Mouse (Mus musculus): Measurements from ENCODE around the gene Rpn1.

Rpn1 gene

GRCm38 (mm10) chr6:88084278-88085151 lies at the start of gene Rpn1:
Gene Rpn1 (plus strand): TSS chr6:88084482.
- peak; percentile 93 for DNase-seq (ENCODE audit: low spot score)

GRCm38 (mm10) chr6:88037471-88038045 lies 46.7 kb upstream of the Rpn1 start:
- no peak for DNase-seq (ENCODE audit: low spot score)

DNA sequence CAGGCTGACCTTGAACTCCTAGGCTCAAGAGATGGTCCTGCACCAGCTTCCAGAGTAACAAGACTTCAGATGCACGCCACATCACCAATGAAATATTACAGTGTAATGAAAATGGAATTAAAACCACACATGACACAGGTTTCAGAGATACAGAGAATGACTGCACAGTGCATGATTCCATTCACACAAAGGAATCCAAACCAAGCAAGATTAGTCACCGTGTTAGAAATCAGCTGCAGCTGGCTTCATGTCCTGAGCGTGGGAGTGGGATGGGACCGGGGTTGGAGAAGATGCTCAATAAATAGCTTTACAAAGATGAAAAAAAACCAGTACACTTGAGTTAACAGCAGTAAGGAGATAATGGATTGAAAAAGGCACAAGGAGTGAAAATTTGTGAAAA lies 44.9 kb upstream of the Rpn1 start:
- DNase-seq (ENCODE audit: low spot score) = no peak

DNA sequence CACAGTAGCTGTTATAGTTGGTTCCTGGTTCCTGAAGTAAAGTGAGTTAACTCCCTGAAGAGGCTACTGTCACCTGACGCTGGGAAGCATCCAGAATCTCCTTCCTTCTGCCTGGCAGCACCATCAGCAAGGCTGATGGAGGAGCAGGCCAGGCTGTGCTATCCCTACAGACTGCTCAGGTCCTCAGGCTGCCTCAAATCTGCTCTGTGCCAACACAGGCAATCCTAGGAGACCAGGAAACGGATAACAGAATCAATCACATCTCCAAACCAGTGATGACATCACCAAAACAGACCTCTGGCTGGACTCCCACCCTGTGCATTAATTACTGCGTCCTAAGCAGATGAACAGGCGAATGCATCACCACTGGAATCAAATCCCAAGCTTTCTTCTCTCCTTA lies 43.1 kb upstream of the Rpn1 start:
- DNase-seq (ENCODE audit: low spot score) = no peak

DNA sequence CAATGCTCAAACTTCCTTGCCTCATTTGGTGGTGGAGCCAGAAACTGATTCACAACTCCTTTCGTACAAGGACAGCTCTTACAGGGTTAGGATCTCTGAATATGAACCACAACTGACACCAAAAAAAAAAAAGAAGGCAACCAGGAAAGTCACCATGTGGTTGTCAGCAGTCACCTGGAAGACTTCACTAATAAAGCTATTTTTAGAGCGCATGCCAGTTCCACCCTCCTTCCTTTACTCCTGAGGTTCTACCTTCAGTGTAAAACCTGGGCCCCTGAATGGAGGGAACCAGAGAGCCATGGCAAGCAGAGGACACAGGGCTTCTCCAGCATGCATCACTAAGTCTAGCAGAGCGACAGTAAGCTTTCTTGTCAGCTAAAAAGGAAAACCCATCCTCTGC lies 41.9 kb upstream of the Rpn1 start:
- DNase-seq (ENCODE audit: low spot score) = no peak

- DNase-seq (ENCODE audit: low spot score) = no peak
These were observed 40.1 kb upstream of the Rpn1 start for GRCm38 (mm10) chr6:88044234-88044576.

DNA sequence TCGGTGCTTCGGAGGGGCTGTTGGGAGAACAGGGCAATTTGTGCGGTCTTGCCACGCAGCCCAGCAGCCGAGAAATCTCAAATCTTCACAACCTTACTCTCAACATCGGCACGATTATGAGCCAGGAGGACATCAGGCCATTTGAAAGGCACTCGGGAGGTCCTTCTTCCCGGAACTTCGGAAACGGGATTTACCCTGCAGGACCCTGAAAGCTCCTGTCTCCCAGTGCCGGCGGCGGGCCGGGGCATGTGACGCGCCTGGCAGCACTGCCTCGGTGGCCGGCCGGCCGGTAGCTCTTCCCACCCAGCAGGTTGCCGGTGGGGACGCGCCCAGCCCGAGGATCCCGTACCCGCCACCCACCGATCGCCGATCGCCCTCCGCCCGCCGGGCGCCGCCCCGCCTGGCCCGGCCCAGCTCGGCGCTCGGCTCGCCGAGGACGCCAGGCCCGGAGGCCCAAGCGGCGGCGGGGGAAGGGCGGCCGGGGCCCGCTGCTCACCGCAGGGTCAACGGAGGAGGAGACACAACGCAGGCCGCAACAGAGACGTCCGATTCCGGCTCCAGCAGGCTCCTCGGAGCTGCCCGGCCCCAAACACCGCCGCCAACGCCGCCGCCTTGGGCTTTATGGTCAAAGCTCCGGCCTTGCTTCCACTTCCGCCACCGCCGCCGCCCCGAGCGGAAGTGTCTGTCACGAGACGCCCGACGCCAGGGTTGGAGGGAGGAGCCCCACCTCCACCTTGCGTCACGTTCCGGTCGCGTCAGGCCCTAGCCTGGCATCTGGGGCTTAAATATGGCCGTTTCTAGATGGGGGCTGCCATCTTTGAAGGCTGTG lies 39.5 kb upstream of the Rpn1 start, which contains the start of gene Rab7:
Gene Rab7 (minus strand): TSS at position 694 of the 829 bp plus-strand sequence.
- DNase-seq (ENCODE audit: low spot score) = peak; percentile 95

- no peak for DNase-seq (ENCODE audit: low spot score)
These were observed 38.9 kb upstream of the Rpn1 start for GRCm38 (mm10) chr6:88045406-88045766.

DNA sequence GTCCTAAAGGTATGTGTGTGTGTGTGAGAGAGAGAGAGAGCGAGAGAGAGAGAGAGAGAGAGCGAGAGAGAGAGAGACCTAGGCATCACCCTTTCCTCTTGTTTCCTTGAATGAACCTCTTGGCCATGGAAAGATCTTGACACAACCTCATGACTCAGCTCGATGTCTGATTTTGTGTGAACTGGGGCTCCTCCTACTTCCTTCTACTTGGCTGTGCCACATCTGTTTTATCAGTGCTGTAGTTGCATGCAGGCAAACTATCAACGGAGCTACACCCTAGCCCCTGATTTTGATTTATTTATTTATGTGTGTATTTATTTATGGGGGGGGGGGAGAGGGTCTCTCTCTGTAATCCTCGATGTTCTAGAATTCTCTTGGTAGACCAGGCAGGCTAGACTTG lies 36.4 kb upstream of the Rpn1 start:
- no peak for DNase-seq (ENCODE audit: low spot score)

DNA sequence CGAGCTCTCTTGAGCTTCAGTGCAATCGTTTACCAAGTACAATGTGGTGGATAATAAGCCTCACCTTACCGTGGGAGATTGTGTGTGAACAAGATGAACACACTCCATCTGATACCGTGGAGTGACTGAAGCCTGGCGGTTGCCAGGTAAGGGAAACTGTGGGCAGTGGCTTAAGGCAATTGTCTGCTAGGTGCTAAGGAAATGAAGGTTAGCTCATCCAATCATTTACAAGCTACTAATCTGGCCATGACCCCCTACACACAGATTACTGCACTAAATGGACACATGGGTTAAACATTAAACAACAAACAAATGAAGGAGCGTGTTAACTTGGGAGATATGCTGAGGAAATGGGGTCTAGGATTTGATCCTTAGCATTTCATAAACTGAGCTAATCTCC lies 35.3 kb upstream of the Rpn1 start:
- no peak for DNase-seq (ENCODE audit: low spot score)

DNA sequence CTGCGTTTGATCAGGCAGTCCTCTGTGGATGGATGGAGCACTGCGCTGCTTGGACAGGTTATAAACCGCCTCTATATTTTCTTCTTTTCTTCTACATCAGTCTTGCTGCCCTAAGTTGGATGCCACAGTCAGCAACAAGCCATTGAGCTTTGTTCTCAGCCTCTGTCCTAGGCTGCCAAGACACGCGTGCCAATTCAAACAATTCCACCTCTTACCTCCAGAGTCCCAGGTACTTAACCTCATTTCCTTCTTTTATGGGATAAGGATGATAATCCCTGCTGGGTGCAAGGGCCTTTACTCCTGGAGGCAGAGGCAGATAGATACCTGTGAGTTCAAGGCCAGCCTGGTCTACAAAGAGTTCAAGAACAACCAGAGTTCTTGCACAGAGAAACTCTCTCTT lies 33.1 kb upstream of the Rpn1 start:
- DNase-seq (ENCODE audit: low spot score) = no peak

DNA sequence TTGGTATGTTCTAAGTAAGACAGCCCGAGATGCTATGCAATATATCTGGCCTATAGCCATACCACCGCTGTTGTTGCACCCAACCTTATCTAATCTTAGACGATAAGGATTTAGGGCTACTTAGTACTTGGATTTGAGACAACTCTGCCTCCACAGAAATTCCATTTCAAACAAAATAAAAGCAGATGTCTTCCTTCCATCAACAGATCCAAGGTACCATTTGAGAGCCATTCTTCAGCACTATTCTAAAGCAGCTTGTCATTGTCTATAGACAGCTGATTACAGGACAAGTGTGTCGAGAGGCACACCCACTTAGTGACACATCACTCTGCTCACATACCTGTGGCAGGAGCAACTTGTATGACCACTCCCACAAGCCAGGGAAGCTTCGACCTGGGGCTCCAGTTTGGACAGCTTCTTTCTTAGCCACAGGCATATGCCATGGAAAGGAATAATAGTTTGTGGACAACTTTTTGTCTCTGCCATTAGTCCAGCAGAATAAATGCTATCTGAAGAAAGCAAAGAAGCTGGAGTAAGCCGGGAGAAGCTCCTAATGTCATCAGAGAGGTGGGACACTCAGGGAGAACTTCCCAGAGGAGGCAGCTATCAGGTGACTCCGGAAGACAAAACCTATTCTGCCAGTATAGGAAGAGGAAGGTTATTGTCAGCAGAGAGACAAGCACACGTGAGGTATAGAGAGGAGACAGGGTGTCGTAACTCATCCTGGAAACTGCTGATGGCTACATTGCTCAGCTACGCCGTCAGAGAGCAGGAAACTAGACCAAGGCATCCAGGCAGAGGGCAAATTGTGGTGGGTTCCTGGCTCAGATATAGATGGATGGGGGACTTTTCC lies 30.8 kb upstream of the Rpn1 start:
- DNase-seq (ENCODE audit: low spot score) = no peak

- DNase-seq (ENCODE audit: low spot score) = no peak
These were observed 30.0 kb upstream of the Rpn1 start for GRCm38 (mm10) chr6:88054081-88054835.

DNA sequence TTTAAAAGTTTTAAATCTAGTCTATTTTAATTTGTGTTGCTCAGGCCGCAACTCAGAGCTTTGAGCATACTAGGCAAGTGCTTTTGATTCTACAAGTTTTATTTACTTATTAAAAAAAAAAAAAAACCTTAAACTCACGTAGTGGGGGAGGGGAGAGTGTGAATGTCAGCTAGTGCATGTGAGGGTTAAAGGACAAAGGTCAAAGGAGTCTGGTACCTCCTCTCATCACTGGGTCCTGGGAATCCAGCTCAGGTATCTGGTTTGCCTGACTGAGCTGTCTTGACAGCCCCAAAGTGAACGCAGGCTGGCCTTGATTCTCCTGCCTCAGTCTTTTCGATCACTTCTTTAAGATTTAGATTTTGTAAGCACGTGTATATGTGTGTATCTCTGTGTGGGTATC lies 28.6 kb upstream of the Rpn1 start:
- no peak for DNase-seq (ENCODE audit: low spot score)

- no peak for DNase-seq (ENCODE audit: low spot score)
These were observed 27.4 kb upstream of the Rpn1 start for GRCm38 (mm10) chr6:88056866-88057265.

GRCm38 (mm10) chr6:88059903-88060302 lies 24.4 kb upstream of the Rpn1 start:
- no peak for DNase-seq (ENCODE audit: low spot score)

DNA sequence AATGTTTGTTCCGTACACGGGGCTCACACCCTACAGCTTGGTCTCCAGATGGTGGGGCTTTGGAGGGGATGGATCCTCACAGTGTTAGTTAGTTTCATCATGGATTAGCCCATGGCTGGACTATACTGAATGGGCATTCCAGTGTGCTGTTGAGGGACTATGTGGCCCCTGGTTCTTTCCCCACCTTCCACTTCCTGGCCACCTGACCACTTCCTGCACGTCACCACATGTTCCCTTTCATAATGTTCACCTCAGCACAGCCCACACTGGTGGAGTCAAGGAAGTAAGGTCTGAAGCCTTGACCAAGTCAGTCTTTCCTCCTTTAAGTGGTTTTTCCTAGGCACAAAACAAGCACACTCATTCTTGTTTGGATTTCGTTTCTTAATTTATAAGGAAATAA lies 23.7 kb upstream of the Rpn1 start:
- no peak for DNase-seq (ENCODE audit: low spot score)

- no peak for DNase-seq (ENCODE audit: low spot score)
These were observed 22.9 kb upstream of the Rpn1 start for GRCm38 (mm10) chr6:88061406-88061805.

DNA sequence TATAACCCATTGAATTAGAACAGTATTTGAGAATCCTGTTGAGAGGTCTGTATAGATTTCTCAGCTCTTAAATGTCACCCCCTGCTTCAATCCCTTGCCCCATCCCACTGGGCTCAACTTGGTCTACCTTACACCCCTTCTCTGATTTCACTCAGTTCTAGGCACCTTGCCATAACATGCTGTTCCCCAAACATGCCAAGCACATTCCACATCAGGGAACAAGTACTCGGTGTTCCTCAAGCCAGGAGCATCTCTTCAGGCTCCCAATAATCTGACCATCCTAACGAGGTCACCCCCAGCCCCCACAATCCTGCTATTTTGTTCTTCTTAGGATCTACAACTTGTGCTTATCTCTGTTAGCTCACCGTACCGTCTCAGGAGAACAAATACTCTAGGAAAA lies 21.9 kb upstream of the Rpn1 start:
- no peak for DNase-seq (ENCODE audit: low spot score)

DNA sequence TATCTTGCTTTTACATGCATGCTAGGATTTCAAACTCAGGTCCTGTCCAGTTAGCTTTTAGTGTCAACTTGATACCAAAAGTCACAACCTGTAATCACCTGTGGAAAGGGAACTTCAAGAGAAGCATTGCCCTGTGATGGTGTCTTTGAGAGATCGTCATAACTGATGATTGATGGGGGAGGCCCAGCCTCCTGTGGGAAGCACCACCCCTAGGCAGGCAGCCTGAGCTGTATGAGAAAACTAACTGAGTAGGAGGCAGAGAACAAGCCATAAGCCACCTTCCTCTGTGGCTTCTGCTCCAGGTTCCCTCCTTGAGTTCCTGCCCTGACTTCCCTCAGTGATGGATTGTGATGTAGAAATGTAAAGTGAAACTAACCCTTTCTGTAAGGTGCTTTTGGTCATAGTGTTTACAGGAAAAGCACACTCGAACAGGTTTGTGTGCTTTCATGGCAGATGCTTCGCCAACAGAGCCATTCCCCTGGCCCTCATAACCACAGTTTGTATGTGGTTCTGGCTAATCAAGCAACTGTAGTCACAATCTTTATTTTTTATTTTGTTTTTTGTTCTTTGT lies 20.1 kb upstream of the Rpn1 start:
- no peak for DNase-seq (ENCODE audit: low spot score)

GRCm38 (mm10) chr6:88065116-88065515 lies 19.2 kb upstream of the Rpn1 start:
- no peak for DNase-seq (ENCODE audit: low spot score)
